Mouse (Mus musculus): Measurements from ENCODE around the gene Clmp. TPM values are rescaled to one million over a fixed set of nuclear protein-coding genes. Genes with fewer than 3 reads are reported as not detected.

The Clmp gene
- polyA plus RNA-seq, 1 experiment from 2014 or later, result 57.0 TPM

- Histone ChIP-seq H3K9ac (no peak overlapping the region), H3K4me2 (no peak overlapping the region), H3K4me3 (no peak overlapping the region), H3K27ac (peak overlapping the region; percentile 34; the same call in 1 of the 2 replicates), H3K27me3 (replicated peaks) (no peaks in the 10 kb centered on the region), H3K4me1 (peaks cover 14% of the 10 kb centered on the region), H3K9me3 (no peaks in the 10 kb centered on the region), H3K36me3 (replicated peaks) (no peaks in the 10 kb centered on the region)
- ATAC-seq (replicated peaks), result no peak
- WGBS, result 80% methylated on average over 5 of the region's 5 CpGs
Measured at GRCm38 (mm10) chr9:40817325-40818028, 131.7 kb downstream of the Clmp start.

- Histone ChIP-seq H3K9me3 (no peaks in the 10 kb centered on the region), H3K27me3 (replicated peaks) (no peaks in the 10 kb centered on the region; the same call in 1 of the 2 replicates), H3K4me1 (peaks cover 14% of the 10 kb centered on the region), H3K9ac (no peak overlapping the region), H3K4me2 (no peak overlapping the region), H3K27ac (no peak overlapping the region), H3K4me3 (no peak overlapping the region), H3K36me3 (replicated peaks) (no peaks in the 10 kb centered on the region)
- no peak for ATAC-seq (replicated peaks)
- WGBS, result 45% methylated on average over 6 of the region's 6 CpGs
Measured at GRCm38 (mm10) chr9:40825601-40826000, 139.8 kb downstream of the Clmp start.

GRCm38 (mm10) chr9:40827366-40827765 lies 141.6 kb downstream of the Clmp start:
- WGBS, result 88% methylated on average over 4 of the region's 4 CpGs
- no peaks in the 10 kb centered on the region; the same call in 1 of the 2 replicates for H3K27me3 ChIP-seq (replicated peaks)

GRCm38 (mm10) chr9:40834569-40834968 lies 148.8 kb downstream of the Clmp start:
- H3K27ac ChIP-seq, result no peak overlapping the region
- H3K27me3 ChIP-seq (replicated peaks), result no peaks in the 10 kb centered on the region
- WGBS, result 6% methylated on average over 12 of the region's 12 CpGs
- no peaks in the 10 kb centered on the region for H3K4me1 ChIP-seq
- H3K9me3 ChIP-seq, result no peaks in the 10 kb centered on the region
- no peaks in the 10 kb centered on the region for H3K36me3 ChIP-seq (replicated peaks)
- no peak for ATAC-seq (replicated peaks)
- no peak overlapping the region for H3K9ac ChIP-seq
- H3K4me3 ChIP-seq, result no peak overlapping the region
- H3K4me2 ChIP-seq, result no peak overlapping the region; the same call in 1 of the 2 replicates

More at GRCm38 (mm10) chr9:40827366-40827765, 141.6 kb downstream of the Clmp start:
- no peak overlapping the region for H3K9ac ChIP-seq
- H3K4me3 ChIP-seq, result no peak overlapping the region
- no peaks in the 10 kb centered on the region for H3K36me3 ChIP-seq (replicated peaks)
- no peak overlapping the region for H3K4me2 ChIP-seq
- H3K27ac ChIP-seq, result no peak overlapping the region
- no peaks in the 10 kb centered on the region for H3K9me3 ChIP-seq
- no peak for ATAC-seq (replicated peaks)
- peaks cover 1% of the 10 kb centered on the region for H3K4me1 ChIP-seq

Other genes with a start within 250 kb of the Clmp start
- 14.0 and 19.9 TPM in 2 replicates for gene Gramd1b, start 154.6 kb upstream of the Clmp start, polyA plus RNA-seq (2015; fragmentation: Nextera tagmentation; extraction: Ambion mirVana)
- not detected in 2 replicates for gene Gm21915, start 15.3 kb upstream of the Clmp start, polyA plus RNA-seq (2015; fragmentation: Nextera tagmentation; extraction: Ambion mirVana)
- 3,196 and 3,218 TPM in 2 replicates for gene Hspa8, start 115.0 kb downstream of the Clmp start, polyA plus RNA-seq (2015; fragmentation: Nextera tagmentation; extraction: Ambion mirVana)
- 2.2 and 2.4 TPM in 2 replicates for gene Bsx, start 188.2 kb downstream of the Clmp start, polyA plus RNA-seq (2015; fragmentation: Nextera tagmentation; extraction: Ambion mirVana)